Mouse (Mus musculus) stomach, embryonic 14.5 days (tissue): ENCODE data around the gene Stat4. TPM values are rescaled to one million over a fixed set of nuclear protein-coding genes. Genes with fewer than 3 reads are reported as not detected.

Experiments
- ATAC-seq: fragments of 200-750 bp; cut with Nextera tagmentation; 2 replicates; pipeline ENCODE4 v1.8.0; 2017; ENCODE audit warnings: low read depth, moderate TSS enrichment; ENCODE audit not compliant: insufficient number of reproducible peaks, insufficient read depth, low FRiP score
- H3K27ac ChIP-seq: fragments of 300-500 bp; sonication (generic); 2 replicates; pipeline ENCODE4 v1.5.1; 2014; ENCODE audit warnings: mild to moderate bottlenecking, low read length, moderate library complexity, mixed read lengths
- H3K27me3 ChIP-seq: fragments of 300-500 bp; sonication (generic); 2 replicates; pipeline ENCODE4 v1.6.1; 2014; ENCODE audit warnings: low read length, control low read depth, mixed read lengths; ENCODE audit not compliant: control insufficient read depth, insufficient read depth
- H3K36me3 ChIP-seq: fragments of 300-500 bp; sonication (generic); 2 replicates; pipeline ENCODE4 v1.6.1; 2014; ENCODE audit warnings: mild to moderate bottlenecking, control low read depth, low read length, moderate library complexity, mixed read lengths; ENCODE audit not compliant: control insufficient read depth, insufficient read depth
- H3K4me1 ChIP-seq: fragments of 300-500 bp; sonication (generic); 2 replicates; pipeline ENCODE4 v1.6.1; 2014; ENCODE audit warnings: low read length, control low read depth, mixed read lengths; ENCODE audit not compliant: control insufficient read depth, insufficient read depth
- H3K4me2 ChIP-seq: fragments of 300-500 bp; sonication (generic); replicated peaks from 2 replicates; pipeline ENCODE4 v1.6.1; 2014; ENCODE audit warnings: low read depth, low read length, control low read depth
- H3K4me3 ChIP-seq: fragments of 300-500 bp; sonication (generic); 2 replicates; pipeline ENCODE4 v1.5.1; 2014; ENCODE audit warnings: low read depth, low read length, control low read depth
- H3K9ac ChIP-seq: fragments of 300-500 bp; sonication (generic); replicated peaks from 2 replicates; pipeline ENCODE4 v1.6.1; 2014; ENCODE audit warnings: low read depth, mild to moderate bottlenecking, control low read depth, low read length, moderate library complexity, mixed read lengths
- H3K9me3 ChIP-seq: fragments of 300-500 bp; sonication (generic); 2 replicates; pipeline ENCODE4 v1.6.1; 2016; ENCODE audit warnings: low read depth, low read length, control low read depth; ENCODE audit not compliant: control insufficient read depth
- WGBS: fragments of 180-500 bp; shearing (Covaris S2); extraction: QIAGEN DNeasy Blood & Tissue Kit; methylation state at CpG from one replicate; pipeline ENCODE4 v1.1.7; 2014; 5-methylcytosine and 5-hydroxymethylcytosine counted together
- polyA plus RNA-seq: library from polyadenylated mRNA; unstranded; fragments of >200 nt; fragmentation: Nextera tagmentation; extraction: Ambion mirVana; gene quantifications from 2 replicates; pipeline ENCODE4 v1.2.1, GENCODE M21; 2014

Stat4 gene
- polyA plus RNA-seq: 3.6 and 4.4 TPM in 2 replicates

- no peak within 1 kb of the TSS for H3K4me2 ChIP-seq
- H3K27me3 ChIP-seq: no peaks in the 10 kb centered on the region
- H3K9me3 ChIP-seq: no peaks in the 10 kb centered on the region
- H3K9ac ChIP-seq: no peak within 1 kb of the TSS
- no peak for ATAC-seq
- H3K36me3 ChIP-seq: no peaks in the 10 kb centered on the region
- 83% methylated on average over 5 of the region's 5 CpGs for WGBS
- no peak within 1 kb of the TSS for H3K27ac ChIP-seq
- H3K4me1 ChIP-seq: no peaks in the 10 kb centered on the region
- H3K4me3 ChIP-seq: no peak within 1 kb of the TSS
Observed at GRCm38 (mm10) chr1:51986848-51987247, at the start of gene Stat4. Gene Stat4, plus strand, starts transcription at chr1:51987148.

- H3K9me3 ChIP-seq: no peaks in the 10 kb centered on the region
- H3K36me3 ChIP-seq: no peaks in the 10 kb centered on the region
- no peak overlapping the region for H3K27ac ChIP-seq
- 0 out of 2 replicates have a peak, but pooled peaks cover 6% of the 10 kb centered on the region for H3K4me1 ChIP-seq
- 91% methylated on average over 7 of the region's 7 CpGs for WGBS
- H3K4me3 ChIP-seq: no peak overlapping the region
- H3K4me2 ChIP-seq: no peak overlapping the region
- no peak overlapping the region for H3K9ac ChIP-seq
- no peak for ATAC-seq
- no peaks in the 10 kb centered on the region for H3K27me3 ChIP-seq
Observed at GRCm38 (mm10) chr1:51938357-51938756, 48.6 kb upstream of the Stat4 start.

- WGBS: 42% methylated on average over 5 of the region's 5 CpGs
- Histone ChIP-seq H3K4me1 (no peaks in the 10 kb centered on the region), H3K27ac (no peak overlapping the region), H3K4me3 (no peak overlapping the region), H3K9ac (no peak overlapping the region), H3K9me3 (no peaks in the 10 kb centered on the region), H3K36me3 (no peaks in the 10 kb centered on the region), H3K27me3 (no peaks in the 10 kb centered on the region), H3K4me2 (no peak overlapping the region)
- no peak; the same call in 1 of the 2 replicates for ATAC-seq
Observed at GRCm38 (mm10) chr1:51944755-51945154, 42.2 kb upstream of the Stat4 start.

GRCm38 (mm10) chr1:51947116-51947515 is 39.8 kb upstream of the Stat4 start:
- Histone ChIP-seq H3K4me1 (no peaks in the 10 kb centered on the region), H3K9ac (no peak overlapping the region), H3K27me3 (no peaks in the 10 kb centered on the region), H3K4me3 (no peak overlapping the region), H3K36me3 (no peaks in the 10 kb centered on the region), H3K27ac (no peak overlapping the region), H3K4me2 (no peak overlapping the region), H3K9me3 (no peaks in the 10 kb centered on the region)
- WGBS: 60% methylated on average over 4 of the region's 4 CpGs
- ATAC-seq: no peak

- H3K27ac ChIP-seq: no peak overlapping the region
- H3K4me2 ChIP-seq: no peak overlapping the region
- WGBS: 86% methylated on average over 2 of the region's 2 CpGs
- H3K9ac ChIP-seq: no peak overlapping the region
- H3K4me3 ChIP-seq: no peak overlapping the region
- H3K9me3 ChIP-seq: no peaks in the 10 kb centered on the region
- no peaks in the 10 kb centered on the region for H3K36me3 ChIP-seq
- H3K27me3 ChIP-seq: no peaks in the 10 kb centered on the region
- H3K4me1 ChIP-seq: no peaks in the 10 kb centered on the region; the same call in 1 of the 2 replicates
- ATAC-seq: no peak
Observed at GRCm38 (mm10) chr1:51964647-51965046, 22.3 kb upstream of the Stat4 start.

GRCm38 (mm10) chr1:51968994-51969393 is 18.0 kb upstream of the Stat4 start:
- H3K4me3 ChIP-seq: no peak overlapping the region
- ATAC-seq: no peak
- no peaks in the 10 kb centered on the region for H3K36me3 ChIP-seq
- H3K4me2 ChIP-seq: no peak overlapping the region
- H3K27ac ChIP-seq: no peak overlapping the region
- H3K4me1 ChIP-seq: no peaks in the 10 kb centered on the region; the same call in 1 of the 2 replicates
- no peaks in the 10 kb centered on the region for H3K27me3 ChIP-seq
- H3K9me3 ChIP-seq: no peaks in the 10 kb centered on the region
- WGBS: 12% methylated on average over 1 of the region's 1 CpGs
- no peak overlapping the region for H3K9ac ChIP-seq

GRCm38 (mm10) chr1:51970182-51970581 is 16.8 kb upstream of the Stat4 start:
- Histone ChIP-seq H3K4me1 (no peaks in the 10 kb centered on the region; the same call in 1 of the 2 replicates), H3K9ac (no peak overlapping the region), H3K36me3 (no peaks in the 10 kb centered on the region), H3K27ac (no peak overlapping the region), H3K4me3 (no peak overlapping the region), H3K4me2 (no peak overlapping the region), H3K9me3 (no peaks in the 10 kb centered on the region), H3K27me3 (no peaks in the 10 kb centered on the region)
- 90% methylated on average over 6 of the region's 6 CpGs for WGBS
- no peak for ATAC-seq

- Histone ChIP-seq H3K9me3 (no peaks in the 10 kb centered on the region), H3K27ac (no peak overlapping the region), H3K9ac (no peak overlapping the region), H3K4me1 (no peaks in the 10 kb centered on the region), H3K4me3 (no peak overlapping the region), H3K27me3 (no peaks in the 10 kb centered on the region), H3K4me2 (no peak overlapping the region), H3K36me3 (no peaks in the 10 kb centered on the region)
- WGBS: 47% methylated on average over 5 of the region's 5 CpGs
- no peak for ATAC-seq
Observed at GRCm38 (mm10) chr1:51975589-51975988, 11.4 kb upstream of the Stat4 start.

GRCm38 (mm10) chr1:51979048-51979447 is 7.9 kb upstream of the Stat4 start:
- H3K9me3 ChIP-seq: no peaks in the 10 kb centered on the region
- WGBS: 89% methylated on average over 5 of the region's 5 CpGs
- H3K27ac ChIP-seq: no peak overlapping the region
- no peak overlapping the region for H3K4me2 ChIP-seq
- no peak for ATAC-seq
- no peaks in the 10 kb centered on the region for H3K4me1 ChIP-seq
- H3K4me3 ChIP-seq: no peak overlapping the region
- no peaks in the 10 kb centered on the region for H3K36me3 ChIP-seq
- no peaks in the 10 kb centered on the region for H3K27me3 ChIP-seq
- H3K9ac ChIP-seq: no peak overlapping the region
